Mouse (Mus musculus) kidney, embryonic 15.5 days (tissue): ENCODE results near the gene 1190005I06Rik. TPM values are rescaled to one million over a fixed set of nuclear protein-coding genes. Genes with fewer than 3 reads are reported as not detected.

Source experiments
- polyA plus RNA-seq: library from polyadenylated mRNA; unstranded; fragments of >200 nt; fragmentation: Nextera tagmentation; extraction: Ambion mirVana; gene quantifications from 2 replicates; pipeline ENCODE4 v1.2.1, GENCODE M21; 2015

The 1190005I06Rik gene
- polyA plus RNA-seq, 1 experiment from 2014 or later = 4.0 TPM

Other genes starting within 250 kb of the 1190005I06Rik start
- 107 and 110 TPM in 2 replicates for gene Gins2, start 58.3 kb downstream of the 1190005I06Rik start, polyA plus RNA-seq
- 2.8 and 3.0 TPM in 2 replicates for gene Gm27021, start 20.4 kb upstream of the 1190005I06Rik start, polyA plus RNA-seq
- gene Cox4i1, start 20.6 kb upstream of the 1190005I06Rik start, polyA plus RNA-seq = 1,138 and 1,220 TPM in 2 replicates
- 250 and 266 TPM in 2 replicates for gene Emc8, start 20.9 kb upstream of the 1190005I06Rik start, polyA plus RNA-seq
- 9.6 and 11.5 TPM in 2 replicates for gene Irf8, start 88.7 kb upstream of the 1190005I06Rik start, polyA plus RNA-seq